16 mouse cellular contexts compared by ENCODE assay signal in the genomic region with DNA sequence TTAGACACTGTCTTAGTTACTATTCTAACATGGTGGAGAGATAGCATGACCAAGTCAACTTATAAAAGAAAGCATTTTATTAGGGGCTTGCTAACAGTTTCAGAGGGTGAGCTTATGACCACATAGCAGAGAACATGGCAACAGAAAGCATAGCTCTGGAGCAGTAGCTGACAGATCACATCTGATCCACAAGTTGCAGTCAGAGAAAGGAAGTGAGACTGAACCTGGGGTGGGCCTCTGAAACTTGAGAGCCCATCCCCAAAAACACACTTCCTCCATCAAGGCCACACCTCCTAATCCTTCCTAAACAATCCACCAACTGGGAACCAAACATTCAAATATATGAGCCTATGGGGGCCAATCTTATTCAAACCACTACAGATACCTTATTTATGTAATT.
"Had no signal": no experiment of that assay in that cellular context is flagged by ENCODE, and none has a peak within 500 bp of the region (broad histone marks: within the 10 kb centered on the region; RNA-seq: fewer than 3 reads in every experiment).

No protein-coding gene starts in this region.

- H3K27me3 ChIP-seq: kidney, embryonic 15.5 days; liver, embryonic 13.5 days had no signal

- H3K36me3 ChIP-seq: kidney, embryonic 15.5 days; liver, embryonic 13.5 days had no signal

- H3K27ac ChIP-seq: kidney, embryonic 15.5 days; left cerebral cortex, adult 2 months; liver, embryonic 13.5 days; macrophage had no signal

- H3K4me2 ChIP-seq: kidney, embryonic 15.5 days; liver, embryonic 13.5 days; lung, embryonic 14.5 days; midbrain, embryonic 11.5 days had no signal

- ATAC-seq: lung, postnatal 0 days had no signal

- H3K9ac ChIP-seq: kidney, embryonic 15.5 days; liver, embryonic 13.5 days; lung, embryonic 14.5 days had no signal

- DNase-seq: kidney, adult 8-10 months; kidney, postnatal 10 days; kidney, postnatal 36 days; layer of hippocampus, postnatal 36 days; liver, embryonic 13.5 days; lung, embryonic 14.5 days; midbrain, embryonic 14.5 days; spleen, adult 18-20 months; thymus, adult 2 months; thymus, postnatal 14 days; thymus, postnatal 4 days had no signal

- H3K9me3 ChIP-seq: kidney, embryonic 15.5 days; liver, embryonic 13.5 days had no signal

- H3K4me3 ChIP-seq: kidney, embryonic 15.5 days; left cerebral cortex, adult 2 months; liver, embryonic 13.5 days had no signal
